Mouse (Mus musculus): ENCODE measurements at regions not wholly inside any gene's neighbourhood (a gene's known extent, or its start where the extent isn't known, plus 50 kb on each side); places are given as distances from the start of the nearest gene placed in this dataset.

DNA sequence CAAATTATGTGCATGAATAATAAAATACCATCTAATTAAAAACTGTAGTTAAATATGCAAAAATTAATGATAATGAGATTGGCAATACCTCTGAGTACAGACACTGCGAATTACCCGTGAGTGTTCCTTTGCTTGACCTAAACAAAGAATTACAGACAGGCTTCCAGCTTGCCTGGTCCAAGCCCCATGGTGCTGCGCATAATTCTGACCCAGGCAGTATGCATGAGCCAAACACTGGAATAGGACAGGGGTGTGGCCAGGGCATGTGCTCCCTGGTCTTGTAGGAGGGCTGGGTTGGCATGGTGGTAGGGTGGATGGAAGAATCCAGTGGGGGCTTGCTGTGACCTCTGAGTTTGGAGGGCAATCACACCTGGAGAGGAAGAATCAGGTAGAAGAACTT is 172.8 kb upstream of the Irx3 start:
- Histone ChIP-seq H3K9me3 (replicated peaks) (no peaks in the 10 kb centered on the region), H3K27ac (replicated peaks) (no peak overlapping the region), H3K4me3 (replicated peaks) (no peak overlapping the region), H3K27me3 (peaks cover 12% of the 10 kb centered on the region; the same call in 1 of the 2 replicates), H3K4me2 (no peak overlapping the region), H3K4me1 (replicated peaks) (no peaks in the 10 kb centered on the region), H3K36me3 (replicated peaks) (no peaks in the 10 kb centered on the region), H3K9ac (no peak overlapping the region)
- no peak for ATAC-seq (ENCODE audit: insufficient read depth)
- 78% methylated on average over 3 of the region's 3 CpGs for WGBS (ENCODE audit: insufficient replicate concordance)

DNA sequence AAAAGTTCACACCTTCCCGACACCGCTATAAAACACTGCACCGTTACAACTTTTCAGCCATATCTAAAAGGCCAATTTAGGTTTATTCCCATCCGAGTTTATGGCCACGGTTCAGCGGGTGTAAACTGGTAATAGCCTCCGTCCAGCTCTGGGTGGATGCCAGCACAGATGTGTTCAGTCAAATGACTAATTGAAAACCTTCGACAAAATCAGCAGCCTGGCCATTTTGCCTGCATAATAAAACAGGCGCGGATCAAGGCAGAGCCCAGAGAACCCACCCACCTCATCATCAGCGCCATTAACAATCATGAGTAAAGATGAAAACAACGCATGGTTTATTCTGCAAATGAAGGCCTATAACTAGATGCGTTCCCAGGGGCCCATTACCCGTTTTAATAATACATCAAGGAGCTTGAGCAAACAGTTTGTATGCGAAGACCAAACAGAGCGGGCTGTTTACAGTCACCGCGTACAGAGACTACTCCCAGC is 172.1 kb upstream of the Irx3 start:
- H3K27ac ChIP-seq (replicated peaks), result no peak overlapping the region
- no peak overlapping the region for H3K9ac ChIP-seq
- no peaks in the 10 kb centered on the region for H3K9me3 ChIP-seq (replicated peaks)
- H3K4me2 ChIP-seq, result no peak overlapping the region
- 71% methylated on average over 18 of the region's 18 CpGs for WGBS (ENCODE audit: insufficient replicate concordance)
- ATAC-seq (ENCODE audit: insufficient read depth), result no peak
- H3K4me1 ChIP-seq (replicated peaks), result no peaks in the 10 kb centered on the region
- no peak overlapping the region for H3K4me3 ChIP-seq (replicated peaks)
- peaks cover 15% of the 10 kb centered on the region; the same call in 1 of the 2 replicates for H3K27me3 ChIP-seq
- no peaks in the 10 kb centered on the region for H3K36me3 ChIP-seq (replicated peaks)

DNA sequence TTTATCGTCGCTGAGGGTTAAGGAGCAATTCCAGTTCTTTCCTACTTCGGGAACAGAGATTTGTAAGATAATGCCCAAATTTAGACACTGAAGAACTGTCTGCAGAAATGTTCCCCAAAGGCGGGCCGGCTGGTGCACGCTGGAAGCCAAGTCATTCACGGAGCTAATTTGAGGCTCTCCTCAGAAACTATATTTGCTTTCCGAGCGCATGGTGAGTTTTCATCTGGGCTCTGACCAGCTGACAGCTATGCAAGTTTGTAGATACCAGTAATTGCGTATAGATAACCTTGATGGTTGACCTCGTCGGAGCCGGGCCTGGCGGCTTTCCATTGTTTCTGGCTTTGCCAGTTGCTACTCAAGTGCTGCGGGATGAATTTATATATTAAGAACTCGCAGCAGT is 165.5 kb upstream of the Irx3 start:
- Histone ChIP-seq H3K36me3 (replicated peaks) (no peaks in the 10 kb centered on the region), H3K27me3 (peaks cover 27% of the 10 kb centered on the region), H3K4me1 (replicated peaks) (no peaks in the 10 kb centered on the region), H3K9me3 (replicated peaks) (no peaks in the 10 kb centered on the region), H3K9ac (no peak overlapping the region), H3K4me2 (no peak overlapping the region), H3K4me3 (replicated peaks) (no peak overlapping the region), H3K27ac (replicated peaks) (no peak overlapping the region)
- WGBS (ENCODE audit: insufficient replicate concordance), result 37% methylated on average over 16 of the region's 16 CpGs
- ATAC-seq (ENCODE audit: insufficient read depth), result no peak

DNA sequence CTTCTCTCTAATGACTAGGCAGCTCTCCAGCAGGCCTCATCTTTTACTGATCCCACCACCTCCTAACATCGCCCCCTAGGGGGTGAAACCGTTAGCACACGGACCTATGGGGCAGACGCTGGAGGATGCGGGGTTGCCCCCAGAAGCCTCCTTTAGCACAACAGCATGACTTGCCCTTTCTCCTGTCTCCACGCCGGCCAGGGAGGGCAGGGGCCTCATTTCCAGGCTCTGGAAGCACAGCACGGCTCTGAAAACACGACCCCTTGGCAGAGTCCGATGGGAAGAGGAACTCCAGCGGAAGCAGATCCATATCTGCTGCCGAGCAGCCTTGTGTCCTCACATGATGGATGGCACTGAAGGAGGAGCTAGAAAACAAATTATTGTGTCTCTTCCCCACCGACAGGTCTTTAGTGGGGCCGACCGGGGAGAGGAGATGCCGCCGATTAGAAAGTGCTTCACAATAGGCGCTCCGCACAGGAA is 165.1 kb upstream of the Irx3 start:
- Histone ChIP-seq H3K36me3 (replicated peaks) (no peaks in the 10 kb centered on the region), H3K4me1 (replicated peaks) (no peaks in the 10 kb centered on the region), H3K4me3 (replicated peaks) (no peak overlapping the region), H3K27me3 (peaks cover 27% of the 10 kb centered on the region), H3K27ac (replicated peaks) (no peak overlapping the region), H3K9me3 (replicated peaks) (no peaks in the 10 kb centered on the region), H3K9ac (no peak overlapping the region), H3K4me2 (no peak overlapping the region)
- WGBS (ENCODE audit: insufficient replicate concordance), result 30% methylated on average over 19 of the region's 19 CpGs
- ATAC-seq (ENCODE audit: insufficient read depth), result no peak

DNA sequence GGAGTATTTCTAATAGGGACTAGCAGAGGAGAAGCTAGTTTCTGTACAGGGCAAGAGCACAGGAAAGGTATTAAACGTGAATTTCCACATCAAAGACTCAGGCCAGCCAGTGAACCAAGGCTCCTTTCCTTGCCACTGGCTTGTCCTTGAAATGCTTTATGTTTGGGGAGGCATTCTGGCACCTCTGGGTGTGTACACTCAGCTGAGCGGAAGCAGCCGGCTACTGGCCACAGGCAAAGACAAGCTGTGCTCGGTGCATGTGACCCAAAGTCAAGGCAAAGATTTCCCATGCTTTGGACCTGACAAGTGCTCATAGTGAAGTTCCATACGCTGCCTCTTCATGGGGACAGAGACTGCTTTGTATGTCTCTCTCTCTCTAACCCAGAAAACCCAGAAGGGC is 159.8 kb upstream of the Irx3 start:
- no peak overlapping the region for H3K9ac ChIP-seq
- no peaks in the 10 kb centered on the region for H3K36me3 ChIP-seq (replicated peaks)
- H3K4me3 ChIP-seq (replicated peaks), result no peak overlapping the region
- no peaks in the 10 kb centered on the region for H3K9me3 ChIP-seq (replicated peaks)
- H3K27me3 ChIP-seq, result peaks cover 3% of the 10 kb centered on the region; the same call in 1 of the 2 replicates
- no peaks in the 10 kb centered on the region for H3K4me1 ChIP-seq (replicated peaks)
- no peak overlapping the region for H3K27ac ChIP-seq (replicated peaks)
- no peak for ATAC-seq (ENCODE audit: insufficient read depth)
- WGBS (ENCODE audit: insufficient replicate concordance), result 55% methylated on average over 5 of the region's 5 CpGs
- H3K4me2 ChIP-seq, result no peak overlapping the region

DNA sequence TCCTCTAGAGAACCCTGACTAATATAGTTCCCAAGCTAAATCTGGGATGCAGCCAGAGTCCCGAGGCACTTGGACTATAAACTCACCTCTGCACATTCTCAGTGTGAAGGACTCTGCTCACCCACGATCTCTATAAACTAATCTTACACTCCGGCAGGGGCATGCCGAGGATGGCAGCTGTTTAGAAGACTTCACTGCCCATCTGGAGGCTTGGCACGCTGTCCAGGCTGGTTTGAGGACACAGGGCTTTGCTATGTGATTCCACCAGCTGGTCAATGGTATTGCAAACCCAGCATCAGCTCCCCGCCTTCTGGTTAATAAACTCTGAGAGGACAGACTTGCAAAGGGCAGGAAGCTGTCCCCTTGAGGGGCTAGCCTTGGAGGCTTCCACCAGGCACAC is 153.3 kb upstream of the Irx3 start:
- 56% methylated on average over 6 of the region's 6 CpGs for WGBS (ENCODE audit: insufficient replicate concordance)
- ATAC-seq (ENCODE audit: insufficient read depth), result no peak
- Histone ChIP-seq H3K4me1 (replicated peaks) (no peaks in the 10 kb centered on the region), H3K36me3 (replicated peaks) (no peaks in the 10 kb centered on the region), H3K9ac (no peak overlapping the region), H3K9me3 (replicated peaks) (no peaks in the 10 kb centered on the region), H3K27me3 (0 out of 2 replicates have a peak, but pooled peaks cover 4% of the 10 kb centered on the region), H3K4me3 (replicated peaks) (no peak overlapping the region), H3K27ac (replicated peaks) (no peak overlapping the region), H3K4me2 (no peak overlapping the region)

DNA sequence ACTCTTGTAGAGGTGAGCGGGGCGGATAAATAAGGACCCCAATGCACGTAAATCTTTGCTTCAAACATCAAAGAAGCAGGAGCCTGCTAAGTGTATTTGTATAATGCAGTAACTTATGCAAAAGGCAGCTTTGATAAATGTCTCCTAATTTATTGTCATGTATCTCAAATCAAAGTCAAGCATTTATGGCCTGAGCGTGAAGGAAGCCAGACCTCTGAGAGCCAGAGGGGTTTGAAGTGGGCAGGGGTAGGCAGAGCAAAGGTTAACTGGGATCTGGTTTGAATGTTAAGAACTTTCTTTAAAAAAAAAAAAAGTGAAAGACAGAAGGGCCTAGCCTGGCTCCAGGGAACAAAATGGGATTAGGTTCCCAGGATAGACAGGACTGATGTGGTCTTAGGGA is 151.1 kb upstream of the Irx3 start:
- WGBS (ENCODE audit: insufficient replicate concordance), result 77% methylated on average over 4 of the region's 4 CpGs
- 0 out of 2 replicates have a peak, but pooled peaks cover 4% of the 10 kb centered on the region for H3K27me3 ChIP-seq
- no peak for ATAC-seq (ENCODE audit: insufficient read depth)
- no peak overlapping the region for H3K27ac ChIP-seq (replicated peaks)
- no peaks in the 10 kb centered on the region for H3K36me3 ChIP-seq (replicated peaks)
- H3K9ac ChIP-seq, result no peak overlapping the region
- H3K4me1 ChIP-seq (replicated peaks), result no peaks in the 10 kb centered on the region
- no peaks in the 10 kb centered on the region for H3K9me3 ChIP-seq (replicated peaks)
- no peak overlapping the region for H3K4me2 ChIP-seq
- no peak overlapping the region for H3K4me3 ChIP-seq (replicated peaks)

DNA sequence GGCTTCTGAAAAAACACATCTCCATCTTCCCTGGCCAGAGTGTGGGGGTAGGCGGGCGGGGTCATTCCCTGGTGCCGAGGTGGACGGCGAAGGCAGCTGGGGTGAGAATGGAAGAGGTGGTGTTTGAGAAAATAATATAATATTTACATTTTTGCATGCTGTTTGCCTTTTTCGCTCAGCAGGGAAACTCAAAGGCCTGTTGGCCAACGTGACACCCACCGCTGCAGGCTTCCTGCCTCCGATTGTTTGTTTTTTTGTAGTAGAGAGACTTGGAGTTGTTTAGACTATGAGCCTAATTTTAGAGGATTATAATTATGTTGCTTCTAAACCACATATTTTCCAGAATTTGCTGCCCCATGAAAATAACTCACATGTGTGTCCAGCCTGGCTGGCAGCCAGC is 147.2 kb upstream of the Irx3 start:
- H3K27ac ChIP-seq (replicated peaks), result no peak overlapping the region
- 0 out of 2 replicates have a peak, but pooled peaks cover 10% of the 10 kb centered on the region for H3K27me3 ChIP-seq
- no peak overlapping the region for H3K4me2 ChIP-seq
- no peak overlapping the region for H3K4me3 ChIP-seq (replicated peaks)
- 70% methylated on average over 9 of the region's 9 CpGs for WGBS (ENCODE audit: insufficient replicate concordance)
- H3K9me3 ChIP-seq (replicated peaks), result no peaks in the 10 kb centered on the region
- no peak overlapping the region for H3K9ac ChIP-seq
- no peaks in the 10 kb centered on the region for H3K36me3 ChIP-seq (replicated peaks)
- no peaks in the 10 kb centered on the region for H3K4me1 ChIP-seq (replicated peaks)
- no peak for ATAC-seq (ENCODE audit: insufficient read depth)

DNA sequence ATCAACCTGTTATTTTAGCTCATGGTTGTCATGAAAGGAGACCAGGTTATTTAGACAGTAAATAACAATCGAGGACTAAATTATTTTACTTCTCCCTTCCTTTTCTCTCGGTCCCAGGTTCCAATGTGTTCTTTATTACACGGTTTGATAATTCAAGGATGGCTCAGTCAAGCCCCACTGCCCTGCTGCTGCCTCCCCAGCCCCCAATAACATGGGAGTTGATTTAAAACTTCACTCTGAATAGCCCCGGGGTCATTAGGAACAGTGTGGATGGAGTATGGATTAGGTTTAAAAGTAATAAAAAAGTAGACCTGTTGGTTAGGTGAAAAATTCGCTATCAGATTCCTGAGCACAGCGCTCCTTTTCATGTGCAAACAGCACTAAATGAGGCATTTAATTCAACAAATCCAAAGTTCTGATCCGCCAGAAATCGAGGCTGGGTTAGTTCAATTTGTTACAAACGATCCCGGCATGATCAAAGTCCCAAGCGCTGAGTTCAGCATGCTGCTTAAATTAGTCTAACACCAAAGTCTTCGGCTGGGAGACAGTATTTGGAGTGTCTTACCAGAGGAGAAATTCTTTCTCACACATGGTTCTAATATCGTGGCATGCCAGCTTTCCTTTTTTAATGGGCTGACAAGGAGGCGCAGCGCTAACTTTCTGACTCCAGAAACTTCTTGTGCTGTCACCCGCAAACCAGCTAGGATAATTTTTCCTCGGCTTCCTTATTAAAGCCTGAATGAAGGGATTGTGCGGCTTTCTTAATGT is 146.5 kb upstream of the Irx3 start:
- H3K27me3 ChIP-seq, result 0 out of 2 replicates have a peak, but pooled peaks cover 10% of the 10 kb centered on the region
- H3K9me3 ChIP-seq (replicated peaks), result no peaks in the 10 kb centered on the region
- no peaks in the 10 kb centered on the region for H3K4me1 ChIP-seq (replicated peaks)
- 68% methylated on average over 18 of the region's 18 CpGs for WGBS (ENCODE audit: insufficient replicate concordance)
- no peaks in the 10 kb centered on the region for H3K36me3 ChIP-seq (replicated peaks)
- H3K4me3 ChIP-seq (replicated peaks), result no peak overlapping the region
- H3K9ac ChIP-seq, result no peak overlapping the region
- no peak overlapping the region for H3K27ac ChIP-seq (replicated peaks)
- no peak for ATAC-seq (ENCODE audit: insufficient read depth)
- no peak overlapping the region for H3K4me2 ChIP-seq

DNA sequence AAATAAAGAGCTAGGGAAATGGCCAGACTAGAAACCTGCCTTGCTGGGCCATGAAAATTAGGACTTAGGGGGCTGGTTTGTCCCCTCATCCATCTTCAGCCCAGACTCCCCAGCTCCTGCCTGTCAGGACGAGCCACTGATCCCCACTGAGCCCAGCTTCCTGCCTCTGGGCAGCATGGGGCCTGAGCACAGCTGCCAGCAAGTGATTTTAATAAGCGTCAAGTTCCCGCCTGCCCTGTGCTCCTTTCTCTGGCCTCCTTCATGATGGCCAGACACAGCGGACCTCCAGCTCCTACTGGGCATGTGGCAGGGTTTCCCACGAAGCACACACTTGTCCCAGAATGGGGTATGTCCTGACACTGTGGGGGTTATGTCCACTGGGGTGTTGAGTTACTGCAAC is 139.1 kb upstream of the Irx3 start:
- H3K4me3 ChIP-seq (replicated peaks), result no peak overlapping the region
- no peaks in the 10 kb centered on the region for H3K36me3 ChIP-seq (replicated peaks)
- no peak overlapping the region for H3K27ac ChIP-seq (replicated peaks)
- WGBS (ENCODE audit: insufficient replicate concordance), result 35% methylated on average over 5 of the region's 5 CpGs
- no peaks in the 10 kb centered on the region for H3K4me1 ChIP-seq (replicated peaks)
- no peak overlapping the region for H3K4me2 ChIP-seq
- H3K27me3 ChIP-seq, result 0 out of 2 replicates have a peak, but pooled peaks cover 8% of the 10 kb centered on the region
- no peak for ATAC-seq (ENCODE audit: insufficient read depth)
- no peak overlapping the region for H3K9ac ChIP-seq
- no peaks in the 10 kb centered on the region for H3K9me3 ChIP-seq (replicated peaks)

DNA sequence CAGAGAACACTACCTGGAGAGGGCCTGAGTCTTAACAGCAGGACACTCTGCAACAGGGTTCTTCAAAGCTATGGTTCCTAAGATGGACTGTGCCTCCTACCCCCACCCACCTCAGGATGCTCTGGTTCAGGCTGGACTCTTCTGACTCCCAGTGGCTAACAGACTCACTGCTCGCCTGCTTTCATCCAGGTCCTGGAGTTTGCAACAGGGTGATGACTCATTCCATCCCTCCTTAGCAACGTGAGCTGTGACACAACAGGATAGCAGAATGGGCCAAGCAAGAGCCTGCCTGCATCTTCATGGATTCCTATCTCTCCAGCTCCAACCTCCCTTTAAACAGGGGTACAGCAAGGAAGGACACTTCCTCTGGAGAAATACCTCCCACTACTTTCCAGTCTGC is 135.4 kb upstream of the Irx3 start:
- Histone ChIP-seq H3K4me3 (replicated peaks) (no peak overlapping the region), H3K4me1 (replicated peaks) (no peaks in the 10 kb centered on the region)
- WGBS (ENCODE audit: insufficient replicate concordance), result 22% methylated on average over 2 of the region's 2 CpGs

More for the DNA sequence above, 135.4 kb upstream of the Irx3 start:
- no peak for ATAC-seq (ENCODE audit: insufficient read depth)
- H3K27me3 ChIP-seq, result no peaks in the 10 kb centered on the region
- no peaks in the 10 kb centered on the region for H3K9me3 ChIP-seq (replicated peaks)
- H3K9ac ChIP-seq, result no peak overlapping the region
- H3K27ac ChIP-seq (replicated peaks), result no peak overlapping the region
- no peak overlapping the region for H3K4me2 ChIP-seq
- no peaks in the 10 kb centered on the region for H3K36me3 ChIP-seq (replicated peaks)

Measured in liver, embryonic 15.5 days (tissue).